Mouse (Mus musculus): ENCODE data around the gene Lingo3. TPM values are rescaled to one million over a fixed set of nuclear protein-coding genes. Genes with fewer than 3 reads are reported as not detected.

Gene Lingo3
- total and polyA plus RNA-seq, 3 experiments: 0.05 TPM; not detected in 2

DNA sequence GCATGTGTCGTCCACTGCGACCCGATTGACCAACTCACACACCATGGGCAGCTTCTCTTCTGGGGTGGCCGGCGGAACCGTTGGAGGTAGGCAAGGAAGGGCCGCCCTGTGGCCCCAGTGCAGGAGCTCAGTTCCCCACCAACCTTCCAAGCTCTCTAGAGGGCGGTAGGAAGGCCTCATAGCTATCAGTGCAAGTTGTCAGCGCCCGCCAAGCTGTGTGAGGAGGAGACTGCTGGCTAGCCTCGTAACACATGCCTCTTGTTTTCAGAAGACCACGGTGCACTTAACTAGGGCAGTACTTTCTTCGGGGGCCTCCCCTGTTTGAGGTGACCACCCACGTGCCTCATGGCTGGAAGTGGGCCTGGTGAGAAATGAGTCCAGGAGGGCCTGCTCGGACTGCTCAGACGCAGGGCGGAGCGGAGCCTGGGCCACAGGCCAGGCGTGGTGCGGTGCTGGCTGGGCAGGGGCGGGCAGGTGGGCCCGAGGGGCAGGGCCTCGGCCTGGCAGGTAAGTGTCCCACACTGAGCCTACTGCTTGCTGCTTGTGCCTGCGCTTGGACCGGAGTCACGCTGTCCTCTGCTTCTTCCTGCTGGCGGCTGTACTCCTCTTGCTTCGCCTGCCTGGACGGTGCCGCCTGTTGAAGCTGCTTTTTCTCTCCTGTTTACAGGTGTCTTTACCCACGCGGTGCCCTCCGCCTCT lies 52.2 kb downstream of the Lingo3 start:
- no peak for DNase-seq (ENCODE audit: low spot score)
- no peak for ATAC-seq (ENCODE audit: extremely low read depth, insufficient number of reproducible peaks, low FRiP score, poor library complexity, severe bottlenecking)
- H3K36me3 ChIP-seq (replicated peaks): peaks cover 99% of the 10 kb centered on the region
- H3K4me3 ChIP-seq (ENCODE audit: low read depth, low read length): peak overlapping the region; percentile 39; the same call in 1 of the 2 replicates
- H3K4me1 ChIP-seq (ENCODE audit: insufficient read depth, low read depth, low read length): peaks cover 69% of the 10 kb centered on the region
- H3K27me3 ChIP-seq (ENCODE audit: insufficient read depth, low read length): no peaks in the 10 kb centered on the region
- no peaks in the 10 kb centered on the region for H3K9me3 ChIP-seq (replicated peaks)
- TF ChIP-seq GATA2 (IDR thresholded peaks at IDR 0.05; ENCODE audit: borderline replicate concordance, low read depth, low read length): no peak

DNA sequence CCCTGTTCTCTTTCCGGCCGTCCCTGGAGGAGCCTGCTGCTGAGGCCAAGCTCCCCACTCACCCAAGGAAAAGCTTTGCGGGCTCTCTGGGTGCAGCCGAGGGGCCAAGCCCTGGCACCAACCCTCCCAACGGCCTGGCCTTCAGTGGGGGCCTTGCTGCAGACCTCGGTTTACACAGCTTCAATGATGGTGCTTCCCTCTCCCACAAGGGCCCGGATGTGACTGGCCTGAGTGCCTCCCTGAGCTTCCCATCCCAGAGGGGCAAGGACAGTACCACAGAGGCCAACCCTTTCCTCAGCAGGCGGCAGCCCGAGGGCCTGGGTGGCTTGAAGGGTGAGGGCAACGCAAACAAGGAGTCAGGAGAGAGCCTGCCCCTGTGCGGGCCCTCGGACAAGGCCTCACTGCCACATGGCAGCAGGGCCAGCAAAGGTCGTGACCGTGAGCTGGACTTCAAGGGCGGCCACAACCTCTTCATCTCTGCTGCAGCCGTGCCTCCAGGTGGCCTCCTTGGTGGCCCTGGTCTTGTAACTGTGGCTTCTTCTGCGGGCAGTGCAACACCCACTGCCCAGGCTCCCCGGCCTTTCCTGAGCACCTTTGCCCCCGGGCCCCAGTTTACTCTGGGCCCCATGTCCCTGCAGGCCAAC lies 53.0 kb downstream of the Lingo3 start:
- ATAC-seq (ENCODE audit: extremely low read depth, insufficient number of reproducible peaks, low FRiP score, poor library complexity, severe bottlenecking) (no peak), DNase-seq (ENCODE audit: low spot score) (no peak)
- Histone ChIP-seq H3K27me3 (ENCODE audit: insufficient read depth, low read length) (no peaks in the 10 kb centered on the region), H3K9me3 (replicated peaks) (no peaks in the 10 kb centered on the region), H3K4me1 (ENCODE audit: insufficient read depth, low read depth, low read length) (peaks cover 62% of the 10 kb centered on the region), H3K4me3 (ENCODE audit: low read depth, low read length) (no peak overlapping the region), H3K36me3 (replicated peaks) (peaks cover 99% of the 10 kb centered on the region)
- TF ChIP-seq GATA2 (IDR thresholded peaks at IDR 0.05; ENCODE audit: borderline replicate concordance, low read depth, low read length): no peak
- no peak for TF ChIP-seq CTCF (IDR thresholded peaks at IDR 0.05; ENCODE audit: low read depth, low read length)
- TF ChIP-seq POLR2AphosphoS5 (IDR thresholded peaks at IDR 0.05; ENCODE audit: insufficient replicate concordance, low read depth, low read length): no peak
- TF ChIP-seq TAL1 (conservative IDR thresholded peaks at IDR 0.05; ENCODE audit: low read depth, low read length): no peak
- no peak for TF ChIP-seq GATA1 (IDR thresholded peaks at IDR 0.05; ENCODE audit: borderline replicate concordance, low read length)

DNA sequence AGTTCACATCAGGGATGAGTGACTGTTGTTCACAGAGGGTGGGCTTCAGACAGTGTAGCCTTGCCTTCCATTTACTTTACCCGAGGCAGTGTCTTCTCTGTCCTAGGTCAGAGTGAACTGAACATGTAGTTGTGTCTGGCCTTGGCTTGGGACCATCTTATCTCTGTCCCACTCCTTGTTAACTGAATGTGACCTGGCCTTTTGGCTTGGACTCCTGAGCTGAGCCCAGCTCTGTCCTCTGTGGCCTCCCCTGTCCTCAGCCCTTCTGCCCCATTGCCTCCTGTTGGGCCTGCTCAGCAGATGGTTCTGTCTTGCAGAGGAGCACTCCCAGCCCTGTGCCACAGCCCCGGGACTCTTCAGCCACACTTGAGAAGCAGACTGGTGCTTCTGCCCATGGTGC lies 56.3 kb downstream of the Lingo3 start:
- H3K27me3 ChIP-seq (ENCODE audit: insufficient read depth, low read length): no peaks in the 10 kb centered on the region
- peaks cover 99% of the 10 kb centered on the region for H3K36me3 ChIP-seq (replicated peaks)
- TF ChIP-seq TAL1 (conservative IDR thresholded peaks at IDR 0.05; ENCODE audit: low read depth, low read length): no peak
- TF ChIP-seq POLR2AphosphoS5 (IDR thresholded peaks at IDR 0.05; ENCODE audit: insufficient replicate concordance, low read depth, low read length): no peak
- no peak for TF ChIP-seq GATA1 (IDR thresholded peaks at IDR 0.05; ENCODE audit: borderline replicate concordance, low read length)
- no peak for TF ChIP-seq GATA2 (IDR thresholded peaks at IDR 0.05; ENCODE audit: borderline replicate concordance, low read depth, low read length)
- no peak for TF ChIP-seq CTCF (IDR thresholded peaks at IDR 0.05; ENCODE audit: low read depth, low read length)
- no peak for ATAC-seq (ENCODE audit: extremely low read depth, insufficient number of reproducible peaks, low FRiP score, poor library complexity, severe bottlenecking)
- no peak overlapping the region for H3K4me3 ChIP-seq (ENCODE audit: low read depth, low read length)
- H3K9me3 ChIP-seq (replicated peaks): no peaks in the 10 kb centered on the region
- DNase-seq (ENCODE audit: low spot score): no peak
- H3K4me1 ChIP-seq (ENCODE audit: insufficient read depth, low read depth, low read length): peaks cover 38% of the 10 kb centered on the region

DNA sequence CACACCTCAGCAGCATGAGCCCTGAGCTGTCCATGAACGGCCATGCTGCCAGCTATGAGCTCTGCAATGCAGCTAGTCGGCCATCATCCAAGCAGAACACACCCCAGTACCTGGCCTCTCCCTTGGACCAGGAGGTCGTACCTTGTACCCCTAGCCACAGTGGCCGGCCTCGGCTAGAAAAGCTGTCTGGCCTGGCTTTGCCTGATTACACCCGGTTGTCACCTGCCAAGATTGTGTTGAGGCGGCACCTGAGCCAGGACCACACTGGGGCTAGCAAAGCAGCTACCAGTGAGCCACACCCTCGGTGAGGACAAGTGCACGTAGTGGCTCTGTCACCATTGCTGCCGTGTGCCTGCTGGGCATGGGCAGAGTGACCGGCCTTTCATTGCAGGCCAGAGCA lies 57.9 kb downstream of the Lingo3 start:
- Histone ChIP-seq H3K9me3 (replicated peaks) (no peaks in the 10 kb centered on the region), H3K4me3 (ENCODE audit: low read depth, low read length) (no peak overlapping the region), H3K36me3 (replicated peaks) (peaks cover 99% of the 10 kb centered on the region), H3K27me3 (ENCODE audit: insufficient read depth, low read length) (no peaks in the 10 kb centered on the region), H3K4me1 (ENCODE audit: insufficient read depth, low read depth, low read length) (peaks cover 26% of the 10 kb centered on the region)
- DNase-seq (ENCODE audit: low spot score) (no peak), ATAC-seq (ENCODE audit: extremely low read depth, insufficient number of reproducible peaks, low FRiP score, poor library complexity, severe bottlenecking) (no peak)
- TF ChIP-seq POLR2AphosphoS5 (IDR thresholded peaks at IDR 0.05; ENCODE audit: insufficient replicate concordance, low read depth, low read length) (no peak), TAL1 (conservative IDR thresholded peaks at IDR 0.05; ENCODE audit: low read depth, low read length) (no peak), CTCF (IDR thresholded peaks at IDR 0.05; ENCODE audit: low read depth, low read length) (no peak), GATA1 (IDR thresholded peaks at IDR 0.05; ENCODE audit: borderline replicate concordance, low read length) (no peak), GATA2 (IDR thresholded peaks at IDR 0.05; ENCODE audit: borderline replicate concordance, low read depth, low read length) (no peak)

GRCm38 (mm10) chr10:80784871-80785270 lies 59.0 kb downstream of the Lingo3 start:
- TF ChIP-seq GATA2 (IDR thresholded peaks at IDR 0.05; ENCODE audit: borderline replicate concordance, low read depth, low read length) (no peak), POLR2AphosphoS5 (IDR thresholded peaks at IDR 0.05; ENCODE audit: insufficient replicate concordance, low read depth, low read length) (no peak)
- peaks cover 99% of the 10 kb centered on the region for H3K36me3 ChIP-seq (replicated peaks)
- no peak for DNase-seq (ENCODE audit: low spot score)

DNA sequence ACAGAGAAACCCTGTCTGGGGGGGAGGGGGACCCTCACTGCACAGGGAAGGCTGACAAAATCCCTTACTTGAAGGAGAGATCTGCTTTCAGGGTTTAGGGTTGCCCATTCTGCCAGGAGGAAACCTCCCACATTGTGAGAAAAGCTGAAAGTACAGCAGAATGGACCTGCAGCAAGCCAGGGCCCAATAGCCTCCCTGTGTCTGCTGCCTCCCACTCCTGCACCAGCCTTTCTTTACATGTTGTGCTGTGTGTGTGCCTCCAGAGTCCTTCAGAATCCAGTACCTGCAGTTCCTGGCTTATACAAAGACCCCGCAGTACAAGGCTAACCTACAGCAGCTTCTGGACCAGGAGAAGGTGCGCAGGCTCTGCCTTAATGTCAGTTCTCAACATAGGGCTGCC lies 59.5 kb downstream of the Lingo3 start:
- Histone ChIP-seq H3K9me3 (replicated peaks) (no peaks in the 10 kb centered on the region), H3K4me1 (ENCODE audit: insufficient read depth, low read depth, low read length) (peaks cover 18% of the 10 kb centered on the region), H3K27me3 (ENCODE audit: insufficient read depth, low read length) (no peaks in the 10 kb centered on the region), H3K4me3 (ENCODE audit: low read depth, low read length) (no peak overlapping the region), H3K36me3 (replicated peaks) (peaks cover 100% of the 10 kb centered on the region)
- DNase-seq (ENCODE audit: low spot score) (no peak), ATAC-seq (ENCODE audit: extremely low read depth, insufficient number of reproducible peaks, low FRiP score, poor library complexity, severe bottlenecking) (no peak)
- TF ChIP-seq CTCF (IDR thresholded peaks at IDR 0.05; ENCODE audit: low read depth, low read length) (no peak), POLR2AphosphoS5 (IDR thresholded peaks at IDR 0.05; ENCODE audit: insufficient replicate concordance, low read depth, low read length) (no peak), GATA1 (IDR thresholded peaks at IDR 0.05; ENCODE audit: borderline replicate concordance, low read length) (no peak), TAL1 (conservative IDR thresholded peaks at IDR 0.05; ENCODE audit: low read depth, low read length) (no peak), GATA2 (IDR thresholded peaks at IDR 0.05; ENCODE audit: borderline replicate concordance, low read depth, low read length) (no peak)

More at GRCm38 (mm10) chr10:80784871-80785270, 59.0 kb downstream of the Lingo3 start:
- no peaks in the 10 kb centered on the region for H3K9me3 ChIP-seq (replicated peaks)
- H3K4me3 ChIP-seq (ENCODE audit: low read depth, low read length): no peak overlapping the region
- peaks cover 18% of the 10 kb centered on the region for H3K4me1 ChIP-seq (ENCODE audit: insufficient read depth, low read depth, low read length)
- no peaks in the 10 kb centered on the region for H3K27me3 ChIP-seq (ENCODE audit: insufficient read depth, low read length)
- no peak for ATAC-seq (ENCODE audit: extremely low read depth, insufficient number of reproducible peaks, low FRiP score, poor library complexity, severe bottlenecking)

Other genes starting within 250 kb of the Lingo3 start
Only the 20 nearest of the 26 such genes appear.
- 11.1 and 19.7 TPM in 2 replicates for gene Btbd2, start 187.0 kb downstream of the Lingo3 start, total RNA-seq (2014; fragmentation: Nextera tagmentation)
- gene Btbd2, start 187.0 kb downstream of the Lingo3 start, total RNA-seq (2017): 17.9 and 19.2 TPM in 2 replicates
- 96.3 and 102 TPM in 2 replicates for gene Btbd2, start 187.0 kb downstream of the Lingo3 start, polyA plus RNA-seq (2012)
- 127 and 140 TPM in 2 replicates for gene Mknk2, start 165.9 kb downstream of the Lingo3 start, total RNA-seq (2014; fragmentation: Nextera tagmentation)
- 70.4 and 72.2 TPM in 2 replicates for gene Mknk2, start 165.9 kb downstream of the Lingo3 start, total RNA-seq (2017)
- 455 and 521 TPM in 2 replicates for gene Mknk2, start 165.9 kb downstream of the Lingo3 start, polyA plus RNA-seq (2012)
- gene Mob3a, start 142.1 kb downstream of the Lingo3 start, total RNA-seq (2014; fragmentation: Nextera tagmentation): 44.4 and 52.8 TPM in 2 replicates
- gene Mob3a, start 142.1 kb downstream of the Lingo3 start, total RNA-seq (2017): 53.8 and 61.8 TPM in 2 replicates
- gene Mob3a, start 142.1 kb downstream of the Lingo3 start, polyA plus RNA-seq (2012): 45.8 and 54.2 TPM in 2 replicates
- 2.3 and 7.4 TPM in 2 replicates for gene Izumo4, start 141.9 kb downstream of the Lingo3 start, total RNA-seq (2014; fragmentation: Nextera tagmentation)
- 5.9 and 10.3 TPM in 2 replicates for gene Izumo4, start 141.9 kb downstream of the Lingo3 start, total RNA-seq (2017)
- 7.5 and 8.2 TPM in 2 replicates for gene Izumo4, start 141.9 kb downstream of the Lingo3 start, polyA plus RNA-seq (2012)
- 121 and 133 TPM in 2 replicates for gene Ap3d1, start 101.8 kb downstream of the Lingo3 start, total RNA-seq (2014; fragmentation: Nextera tagmentation)
- gene Ap3d1, start 101.8 kb downstream of the Lingo3 start, total RNA-seq (2017): 72.3 and 88.3 TPM in 2 replicates
- gene Ap3d1, start 101.8 kb downstream of the Lingo3 start, polyA plus RNA-seq (2012): 37.4 and 39.4 TPM in 2 replicates
- gene Dot1l, start 88.8 kb downstream of the Lingo3 start, total RNA-seq (2014; fragmentation: Nextera tagmentation): 95.3 and 105 TPM in 2 replicates
- 8.7 and 9.0 TPM in 2 replicates for gene Dot1l, start 88.8 kb downstream of the Lingo3 start, total RNA-seq (2017)
- 118 and 121 TPM in 2 replicates for gene Dot1l, start 88.8 kb downstream of the Lingo3 start, polyA plus RNA-seq (2012)
- gene Sf3a2, start 45.8 kb downstream of the Lingo3 start, total RNA-seq (2014; fragmentation: Nextera tagmentation): 142 and 172 TPM in 2 replicates
- gene Sf3a2, start 45.8 kb downstream of the Lingo3 start, total RNA-seq (2017): 8.7 and 9.9 TPM in 2 replicates
- gene Sf3a2, start 45.8 kb downstream of the Lingo3 start, polyA plus RNA-seq (2012): 652 and 920 TPM in 2 replicates
- gene Plekhj1, start 45.4 kb downstream of the Lingo3 start, total RNA-seq (2014; fragmentation: Nextera tagmentation): 122 and 192 TPM in 2 replicates
- 58.1 and 68.0 TPM in 2 replicates for gene Plekhj1, start 45.4 kb downstream of the Lingo3 start, total RNA-seq (2017)
- gene Plekhj1, start 45.4 kb downstream of the Lingo3 start, polyA plus RNA-seq (2012): 285 and 325 TPM in 2 replicates
- 1.7 and 1.8 TPM in 2 replicates for gene Amh, start 38.8 kb downstream of the Lingo3 start, total RNA-seq (2014; fragmentation: Nextera tagmentation)
- gene Amh, start 38.8 kb downstream of the Lingo3 start, total RNA-seq (2017): 0.17 and 0.27 TPM in 2 replicates
- gene Amh, start 38.8 kb downstream of the Lingo3 start, polyA plus RNA-seq (2012): 1.6 and 1.8 TPM in 2 replicates
- gene Jsrp1, start 30.5 kb downstream of the Lingo3 start, total RNA-seq (2014; fragmentation: Nextera tagmentation): not detected in 2 replicates
- gene Jsrp1, start 30.5 kb downstream of the Lingo3 start, total RNA-seq (2017): not detected in 2 replicates
- gene Jsrp1, start 30.5 kb downstream of the Lingo3 start, polyA plus RNA-seq (2012): 0.07 and 0.09 TPM in 2 replicates
- gene Oaz1, start 17.4 kb downstream of the Lingo3 start, total RNA-seq (2014; fragmentation: Nextera tagmentation): 310 and 444 TPM in 2 replicates
- 228 and 347 TPM in 2 replicates for gene Oaz1, start 17.4 kb downstream of the Lingo3 start, total RNA-seq (2017)
- 1,655 and 2,091 TPM in 2 replicates for gene Oaz1, start 17.4 kb downstream of the Lingo3 start, polyA plus RNA-seq (2012)
- gene Lsm7, start 11.2 kb upstream of the Lingo3 start, total RNA-seq (2014; fragmentation: Nextera tagmentation): 51.2 and 53.5 TPM in 2 replicates
- gene Lsm7, start 11.2 kb upstream of the Lingo3 start, total RNA-seq (2017): 282 and 373 TPM in 2 replicates
- 226 and 269 TPM in 2 replicates for gene Lsm7, start 11.2 kb upstream of the Lingo3 start, polyA plus RNA-seq (2012)
- 46.0 and 55.1 TPM in 2 replicates for gene Sppl2b, start 11.2 kb upstream of the Lingo3 start, total RNA-seq (2014; fragmentation: Nextera tagmentation)
- 18.0 and 22.1 TPM in 2 replicates for gene Sppl2b, start 11.2 kb upstream of the Lingo3 start, total RNA-seq (2017)
- gene Sppl2b, start 11.2 kb upstream of the Lingo3 start, polyA plus RNA-seq (2012): 76.6 and 92.5 TPM in 2 replicates
- gene Tmprss9, start 27.8 kb upstream of the Lingo3 start, total RNA-seq (2014; fragmentation: Nextera tagmentation): not detected in 2 replicates
- gene Tmprss9, start 27.8 kb upstream of the Lingo3 start, total RNA-seq (2017): 0.05 and 0.06 TPM in 2 replicates
- gene Tmprss9, start 27.8 kb upstream of the Lingo3 start, polyA plus RNA-seq (2012): 0.02 TPM in 1 of 2 replicates, not detected in the other
- gene Timm13, start 56.9 kb upstream of the Lingo3 start, total RNA-seq (2014; fragmentation: Nextera tagmentation): 34.0 and 51.2 TPM in 2 replicates
- gene Timm13, start 56.9 kb upstream of the Lingo3 start, total RNA-seq (2017): 70.4 and 75.5 TPM in 2 replicates
- gene Timm13, start 56.9 kb upstream of the Lingo3 start, polyA plus RNA-seq (2012): 295 and 345 TPM in 2 replicates
- 3.0 and 3.1 TPM in 2 replicates for gene Lmnb2, start 74.2 kb upstream of the Lingo3 start, total RNA-seq (2014; fragmentation: Nextera tagmentation)
- 4.8 and 5.5 TPM in 2 replicates for gene Lmnb2, start 74.2 kb upstream of the Lingo3 start, total RNA-seq (2017)
- gene Lmnb2, start 74.2 kb upstream of the Lingo3 start, polyA plus RNA-seq (2012): 10.2 and 11.9 TPM in 2 replicates
- 2.1 and 5.7 TPM in 2 replicates for gene Gadd45b, start 86.0 kb upstream of the Lingo3 start, total RNA-seq (2014; fragmentation: Nextera tagmentation)
- gene Gadd45b, start 86.0 kb upstream of the Lingo3 start, total RNA-seq (2017): 1.1 and 1.9 TPM in 2 replicates
- gene Gadd45b, start 86.0 kb upstream of the Lingo3 start, polyA plus RNA-seq (2012): 2.8 and 3.7 TPM in 2 replicates
- gene Gng7, start 170.9 kb upstream of the Lingo3 start, total RNA-seq (2014; fragmentation: Nextera tagmentation): 0.90 and 1.7 TPM in 2 replicates
- gene Gng7, start 170.9 kb upstream of the Lingo3 start, total RNA-seq (2017): 0.33 and 0.58 TPM in 2 replicates
- 0.65 and 0.87 TPM in 2 replicates for gene Gng7, start 170.9 kb upstream of the Lingo3 start, polyA plus RNA-seq (2012)
- gene Diras1, start 181.6 kb upstream of the Lingo3 start, total RNA-seq (2014; fragmentation: Nextera tagmentation): not detected in 2 replicates
- gene Diras1, start 181.6 kb upstream of the Lingo3 start, total RNA-seq (2017): 0.44 TPM in 1 of 2 replicates, not detected in the other
- 0.02 TPM in 1 of 2 replicates, not detected in the other for gene Diras1, start 181.6 kb upstream of the Lingo3 start, polyA plus RNA-seq (2012)
- gene Slc39a3, start 193.4 kb upstream of the Lingo3 start, total RNA-seq (2014; fragmentation: Nextera tagmentation): 2.8 and 3.4 TPM in 2 replicates
- gene Slc39a3, start 193.4 kb upstream of the Lingo3 start, total RNA-seq (2017): 7.4 and 9.9 TPM in 2 replicates
- 8.2 and 9.6 TPM in 2 replicates for gene Slc39a3, start 193.4 kb upstream of the Lingo3 start, polyA plus RNA-seq (2012)

Measured in G1E (cell line).